In the genomic region with DNA sequence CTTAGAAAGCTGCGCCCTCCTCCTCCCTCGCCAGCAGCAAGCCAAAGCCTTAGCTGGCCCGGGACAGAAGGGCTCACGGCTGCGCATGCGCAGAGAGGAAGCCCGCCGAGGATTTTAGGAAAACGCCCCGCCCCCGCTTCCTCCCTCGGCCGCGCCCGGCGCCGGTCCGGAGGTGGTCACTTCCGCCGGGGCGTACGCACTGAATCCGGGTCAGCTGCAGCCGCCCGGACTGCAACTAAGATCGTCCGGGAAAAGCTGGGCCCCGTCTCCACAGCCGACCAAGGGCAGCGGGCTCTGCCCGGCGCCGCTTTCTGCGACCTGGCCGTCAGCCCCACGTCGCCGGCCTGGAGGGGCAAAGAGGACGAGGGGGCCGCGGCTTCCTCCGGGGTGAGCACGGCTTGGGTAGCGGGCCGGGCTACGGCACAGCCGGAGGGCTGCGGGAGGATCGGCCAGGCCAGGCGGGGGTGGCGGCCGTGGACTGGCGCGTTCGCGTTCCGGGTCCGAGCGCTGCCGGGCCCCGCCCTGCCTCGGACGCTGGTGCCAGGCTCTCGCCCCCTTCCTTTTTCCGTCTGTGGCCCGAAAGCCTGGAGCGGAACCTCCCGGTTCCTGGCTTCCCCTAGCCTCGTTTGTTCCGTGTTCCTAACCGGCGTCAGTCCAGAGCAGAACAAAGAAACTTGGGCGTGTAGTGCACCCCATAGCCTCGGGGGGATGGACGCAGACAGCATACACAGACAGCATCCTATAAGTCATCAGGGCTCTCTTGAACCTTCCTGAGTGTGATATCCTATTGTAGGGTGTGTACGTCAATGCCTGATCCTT, we compare ENCODE assay signal across 8 mouse cellular contexts. TPM values are rescaled to one million over a fixed set of nuclear protein-coding genes. Genes with fewer than 3 reads are reported as not detected.
DNase-seq lines count a peak whose midpoint lies in the region; ATAC-seq lines count a peak whose summit lies in the region.

A gene (plus strand): TSS at position 164 of the 819 bp plus-strand sequence.

- H3K4me1 ChIP-seq in brown adipose tissue, adult 24 weeks (ENCODE audit: control insufficient read depth, insufficient read depth, insufficient read length, low read length), result peaks cover 10% of the 10 kb centered on the region
- peaks cover 51% of the 10 kb centered on the region for H3K4me1 ChIP-seq in heart, embryonic 13.5 days
- peaks cover 48% of the 10 kb centered on the region for H3K4me1 ChIP-seq in liver, embryonic 12.5 days
- peaks cover 29% of the 10 kb centered on the region for H3K4me1 ChIP-seq in stomach, embryonic 15.5 days

- DNase-seq in CD4-positive, CD25-positive, alpha-beta regulatory T cell, adult 2 months (ENCODE audit: low read depth, low spot score), result peak; percentile 87
- DNase-seq in fat pad, adult 2 months (ENCODE audit: extremely low read depth, low read depth, low spot score), result peak; percentile 37
- DNase-seq in kidney, postnatal 10 days, result peak; percentile 99
- DNase-seq in natural killer cell, adult 2 months (ENCODE audit: low spot score in 2 of 2), result peak; percentile 85 to 87

- under 1% methylated on average over 76 of the region's 76 CpGs for WGBS in heart, embryonic 13.5 days
- under 1% methylated on average over 62 of the region's 76 CpGs for WGBS in liver, embryonic 12.5 days (ENCODE audit: insufficient replicate concordance)
- WGBS in stomach, embryonic 15.5 days, result under 1% methylated on average over 75 of the region's 76 CpGs

- no peaks in the 10 kb centered on the region for H3K9me3 ChIP-seq in heart, embryonic 13.5 days
- H3K9me3 ChIP-seq in liver, embryonic 12.5 days (replicated peaks), result no peaks in the 10 kb centered on the region
- no peaks in the 10 kb centered on the region for H3K9me3 ChIP-seq in stomach, embryonic 15.5 days

- H3K36me3 ChIP-seq in heart, embryonic 13.5 days, result peaks cover 3% of the 10 kb centered on the region; the same call in 1 of the 2 replicates
- peaks cover 7% of the 10 kb centered on the region for H3K36me3 ChIP-seq in liver, embryonic 12.5 days
- H3K36me3 ChIP-seq in stomach, embryonic 15.5 days, result no peaks in the 10 kb centered on the region

- H3K4me2 ChIP-seq in heart, embryonic 13.5 days, result peak within 1 kb of the TSS; percentile 85
- H3K4me2 ChIP-seq in liver, embryonic 12.5 days, result peak within 1 kb of the TSS; percentile 79
- H3K4me2 ChIP-seq in stomach, embryonic 15.5 days, result peak within 1 kb of the TSS; percentile 60

- ATAC-seq in heart, embryonic 13.5 days (ENCODE audit: extremely low read depth, insufficient number of reproducible peaks, low FRiP score, low TSS enrichment), result peak; percentile 89
- peak; percentile 93 for ATAC-seq in liver, embryonic 12.5 days
- ATAC-seq in stomach, embryonic 15.5 days (ENCODE audit: insufficient read depth, low FRiP score, low read depth), result peak; percentile 93

- peak within 1 kb of the TSS; percentile 90 for H3K27ac ChIP-seq in brown adipose tissue, adult 24 weeks (replicated peaks; ENCODE audit: low read depth, low read length)
- peak within 1 kb of the TSS; percentile 99 for H3K27ac ChIP-seq in heart, embryonic 13.5 days (replicated peaks)
- H3K27ac ChIP-seq in liver, embryonic 12.5 days, result peak within 1 kb of the TSS; percentile 97
- H3K27ac ChIP-seq in stomach, embryonic 15.5 days, result peak within 1 kb of the TSS; percentile 95

- peak within 1 kb of the TSS; percentile 100 for H3K9ac ChIP-seq in heart, embryonic 13.5 days
- peak within 1 kb of the TSS; percentile 99 for H3K9ac ChIP-seq in liver, embryonic 12.5 days
- H3K9ac ChIP-seq in stomach, embryonic 15.5 days, result peak within 1 kb of the TSS; percentile 99

- no peaks in the 10 kb centered on the region for H3K27me3 ChIP-seq in heart, embryonic 13.5 days (replicated peaks)
- 0 out of 2 replicates have a peak, but pooled peaks cover 7% of the 10 kb centered on the region for H3K27me3 ChIP-seq in liver, embryonic 12.5 days (replicated peaks)
- no peaks in the 10 kb centered on the region for H3K27me3 ChIP-seq in stomach, embryonic 15.5 days (replicated peaks)

- peak within 1 kb of the TSS; percentile 93 for H3K4me3 ChIP-seq in brown adipose tissue, adult 24 weeks (ENCODE audit: insufficient read depth, low read depth, low read length)
- H3K4me3 ChIP-seq in heart, embryonic 13.5 days, result peak within 1 kb of the TSS; percentile 99
- H3K4me3 ChIP-seq in liver, embryonic 12.5 days, result peak within 1 kb of the TSS; percentile 100
- peak within 1 kb of the TSS; percentile 83 for H3K4me3 ChIP-seq in stomach, embryonic 15.5 days (replicated peaks)

RNA-seq across cellular contexts. Expression of the gene that starts here (rescaled TPM):
- 61.4 and 68.1 TPM in 2 replicates for polyA plus RNA-seq in brown adipose tissue, adult 24 weeks (2012; ENCODE audit: insufficient read depth, insufficient read length, missing spikeins)
- polyA plus RNA-seq in heart, embryonic 13.5 days (2015; fragmentation: Nextera tagmentation; extraction: Ambion mirVana), result 99.8 and 114 TPM in 2 replicates
- 60.1 and 61.4 TPM in 2 replicates for polyA plus RNA-seq in liver, embryonic 12.5 days (2016; fragmentation: Nextera tagmentation; extraction: Ambion mirVana)
- 93.5 and 98.9 TPM in 2 replicates for polyA plus RNA-seq in stomach, embryonic 15.5 days (2015; fragmentation: Nextera tagmentation; extraction: Ambion mirVana)

Comparison
In these comparisons a context has a peak if more than half of its experiments do, and no peak if none do; other contexts are left out.
1. Peak in every context shown above with its lines: DNase-seq, ATAC-seq, H3K4me3 ChIP-seq and H3K27ac ChIP-seq.
2. DNase-seq: peak in every context shown above with its lines; median percentile 99 in kidney, postnatal 10 days; 87 in CD4-positive, CD25-positive, alpha-beta regulatory T cell, adult 2 months; 86 in natural killer cell, adult 2 months; 37 in fat pad, adult 2 months.